Mouse (Mus musculus) E14TG2a.4 (cell line): Measurements from ENCODE around the gene Afm.

Source experiments
- CTCF ChIP-seq: conservative IDR thresholded peaks from 2 replicates; pipeline ENCODE4 v1.5.1; 2014; ENCODE audit warnings: low read length
- NANOG ChIP-seq: IDR thresholded peaks from 2 replicates; pipeline ENCODE4 v1.6.1; 2014; ENCODE audit warnings: borderline replicate concordance, low read length, mixed read lengths
- POU5F1 ChIP-seq: IDR thresholded peaks from 2 replicates; pipeline ENCODE4 v1.6.1; 2014; ENCODE audit warnings: low read length, borderline replicate concordance

DNA sequence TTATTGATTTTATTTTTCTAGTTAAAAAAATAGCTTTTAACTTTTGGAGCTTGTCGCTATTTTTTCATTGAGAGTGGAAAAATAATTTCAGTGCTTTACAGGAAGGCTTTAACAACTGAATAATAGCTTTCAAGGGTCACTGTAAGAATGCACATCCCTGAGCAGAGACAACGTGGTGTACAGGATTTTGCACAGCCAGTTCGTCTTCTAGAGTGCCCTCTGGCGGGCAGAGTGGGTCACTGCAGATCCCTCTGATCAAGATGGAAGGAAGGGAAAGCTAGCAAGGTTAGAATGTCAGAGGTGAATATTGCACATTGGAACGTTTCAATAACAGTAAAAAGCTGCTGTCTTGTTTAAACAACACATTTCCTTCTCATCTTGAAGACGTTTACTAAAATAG is 18.0 kb upstream of the Afm start:
- TF ChIP-seq CTCF, result peak; percentile 97
- TF ChIP-seq NANOG, result no peak
- no peak for TF ChIP-seq POU5F1
